Mouse (Mus musculus) lung, postnatal 25 days (tissue): Measurements from ENCODE around the gene Tap1.
"Not testable (repeated sequence)": the region's sequence is repeated elsewhere in the genome, so short reads cannot be mapped to it uniquely, and the experiment has no call there.

ENCODE experiments used
- DNase-seq: peaks from one replicate; pipeline ENCODE4 v3.0.0; 2022; ENCODE audit warnings: low spot score

Gene Tap1

GRCm38 (mm10) chr17:34187261-34187916 lies at the start of gene Tap1, which contains the start of gene Psmb9:
Tap1 (plus strand) TSS chr17:34187553.
Psmb9 (minus strand) TSS chr17:34187764.
- peak; percentile 98 for DNase-seq

DNA sequence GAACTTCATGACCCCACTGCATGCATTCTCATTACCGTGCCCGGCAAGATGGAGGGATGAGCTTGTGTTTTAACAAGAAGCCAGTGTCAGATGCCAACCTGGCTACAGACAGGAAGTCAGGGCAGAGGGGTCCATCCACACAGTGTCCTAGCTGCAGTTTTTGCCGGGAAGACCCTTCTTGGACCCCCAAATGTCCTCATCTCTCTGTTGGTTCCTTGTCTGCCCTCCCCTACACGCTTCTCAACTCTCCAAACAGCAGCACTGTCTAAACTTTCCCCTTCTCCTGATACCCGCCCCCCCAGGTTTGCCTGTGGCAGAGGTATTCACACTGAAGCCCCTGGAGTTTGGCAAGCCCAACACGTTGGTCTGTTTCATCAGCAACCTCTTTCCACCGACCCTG lies 49.8 kb upstream of the Tap1 start:
- no peak for DNase-seq

- DNase-seq = no peak
Observed at GRCm38 (mm10) chr17:34138655-34139054, 48.7 kb upstream of the Tap1 start.

DNA sequence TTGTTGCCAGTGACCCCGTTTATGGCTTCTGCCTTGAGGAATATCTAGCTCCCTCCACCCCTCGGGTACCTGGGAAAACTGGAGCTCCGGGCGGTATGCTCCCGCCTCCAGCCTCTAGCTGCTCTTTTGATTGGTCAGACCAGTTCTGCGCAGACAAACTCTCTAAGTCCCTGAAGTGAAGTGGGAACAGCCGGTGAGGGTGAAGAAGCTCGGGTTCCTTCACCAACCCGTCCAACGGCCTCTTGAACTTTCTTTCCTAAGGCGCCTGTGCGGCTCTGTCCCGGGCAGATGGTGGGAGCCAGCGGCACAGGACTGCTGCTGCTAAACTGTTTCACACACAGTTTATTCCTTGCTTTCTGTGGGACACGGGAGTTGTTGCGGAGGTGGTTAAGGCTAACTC lies 47.9 kb upstream of the Tap1 start:
- peak; percentile 79 for DNase-seq

- DNase-seq = no peak
Observed at GRCm38 (mm10) chr17:34140240-34140639, 47.1 kb upstream of the Tap1 start.

GRCm38 (mm10) chr17:34141448-34141847 lies 45.9 kb upstream of the Tap1 start:
- DNase-seq = no peak

DNA sequence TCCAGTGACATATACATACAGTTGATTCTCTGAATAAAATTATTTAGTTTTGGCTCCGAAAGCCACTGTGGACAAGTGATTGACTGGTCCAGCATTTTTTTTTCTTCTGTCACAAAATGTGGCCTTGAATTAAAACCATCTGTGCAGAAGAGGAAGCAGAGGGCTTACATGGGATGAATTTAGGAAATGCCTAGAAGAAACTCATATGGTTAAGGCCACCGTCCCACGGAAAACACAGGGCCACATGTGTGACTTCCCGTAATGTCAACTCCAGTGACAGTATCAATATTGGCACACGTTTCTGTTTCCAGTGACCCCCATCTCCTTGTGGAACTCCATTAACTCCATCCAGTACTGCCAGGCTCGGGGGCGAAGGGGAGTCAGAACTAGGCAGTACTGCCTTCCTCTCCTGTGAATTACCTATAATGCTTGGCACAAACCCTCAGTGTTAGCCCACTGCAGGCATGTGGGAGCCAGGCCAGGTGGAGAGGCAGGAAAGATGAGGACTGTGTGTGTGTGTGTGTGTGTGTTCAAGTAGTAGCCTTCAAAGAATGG lies 44.8 kb upstream of the Tap1 start:
- no peak for DNase-seq

GRCm38 (mm10) chr17:34143033-34143432 lies 44.3 kb upstream of the Tap1 start, which contains the start of gene H2-DMb2:
H2-DMb2 (plus strand) TSS chr17:34143307.
- peak; percentile 88 for DNase-seq

DNA sequence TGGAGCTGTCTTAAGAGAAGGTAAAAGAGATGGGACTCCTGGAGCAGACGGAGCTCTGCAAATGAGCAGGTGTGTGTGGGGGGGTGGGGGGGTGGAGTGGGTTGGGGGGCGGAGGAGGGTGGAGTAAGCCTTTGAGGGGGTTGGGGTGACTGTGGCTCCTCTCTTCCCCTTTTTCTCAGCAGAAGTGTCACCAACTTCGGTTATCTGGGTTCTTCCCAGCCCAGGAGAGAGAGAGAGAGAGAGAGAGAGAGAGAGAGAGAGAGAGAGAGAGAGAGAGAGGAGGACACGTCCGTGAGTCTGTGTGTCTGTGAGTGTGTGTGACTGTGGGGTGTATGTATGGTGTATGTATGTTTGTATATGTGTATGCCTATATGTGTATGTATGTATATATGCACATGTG lies 43.9 kb upstream of the Tap1 start:
- DNase-seq = no peak

DNA sequence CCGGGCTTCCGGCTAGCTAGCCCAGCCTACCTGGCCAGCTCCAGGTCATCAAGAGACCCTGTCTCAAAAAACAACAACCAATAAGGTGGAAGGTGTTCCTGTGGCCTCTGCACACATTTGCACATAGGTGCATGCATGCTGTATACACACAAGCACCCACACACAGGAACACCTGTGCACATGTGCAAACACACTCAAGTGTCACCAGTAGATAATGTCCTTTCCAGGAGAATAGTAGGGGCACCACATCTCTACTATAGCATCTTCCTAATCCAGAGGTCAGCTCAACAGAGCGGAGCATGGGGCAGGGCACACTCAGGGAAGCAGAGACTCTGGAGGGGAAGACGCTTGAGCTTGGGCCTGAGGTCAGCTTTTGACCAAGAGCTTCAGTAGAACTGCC lies 43.1 kb upstream of the Tap1 start:
- not testable (repeated sequence) for DNase-seq

GRCm38 (mm10) chr17:34144960-34145371 lies 42.4 kb upstream of the Tap1 start:
- peak; percentile 65 for DNase-seq

DNA sequence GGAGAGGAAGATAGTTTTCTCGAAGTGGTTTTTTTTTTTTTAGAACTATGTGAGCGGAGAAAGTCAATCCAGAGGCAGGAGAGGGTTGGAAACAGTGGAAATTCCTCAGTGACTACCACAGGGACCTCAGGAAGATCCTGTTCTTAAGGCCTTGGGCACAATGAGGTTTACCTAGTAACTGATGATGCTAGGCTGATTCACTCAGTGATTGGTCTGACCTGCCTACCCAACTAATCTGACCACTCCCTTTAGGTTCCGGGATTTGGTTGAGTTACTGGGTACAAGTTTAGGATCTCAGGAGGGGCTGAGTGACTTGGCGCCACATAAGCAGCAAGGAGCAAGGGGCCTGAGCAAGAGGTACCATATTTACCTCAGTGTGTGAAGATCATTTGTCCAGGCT lies 34.4 kb upstream of the Tap1 start, which contains the start of gene H2-DMb1:
Gene H2-DMb1, plus strand, starts transcription at position 150 of the 400 bp plus-strand sequence.
- peak; percentile 88 for DNase-seq

DNA sequence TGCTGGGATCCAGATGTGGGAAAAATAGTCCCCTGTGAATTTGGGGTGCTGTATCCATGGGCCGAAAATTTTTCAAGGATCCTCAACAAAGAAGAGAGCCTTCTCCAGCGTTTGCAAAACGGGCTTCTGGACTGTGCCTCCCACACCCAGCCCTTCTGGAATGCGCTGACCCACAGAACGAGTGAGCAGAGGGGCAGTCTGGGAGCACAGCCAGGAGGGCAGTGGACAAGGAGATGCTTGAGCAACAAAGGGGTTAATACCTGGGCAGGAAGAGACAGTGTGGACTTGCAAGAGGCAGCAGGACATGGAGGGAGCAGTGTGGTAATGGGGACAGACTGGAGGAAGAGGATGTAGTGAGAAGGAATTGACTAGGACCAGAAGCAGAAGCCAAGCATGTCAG lies 31.8 kb upstream of the Tap1 start:
- no peak for DNase-seq

DNA sequence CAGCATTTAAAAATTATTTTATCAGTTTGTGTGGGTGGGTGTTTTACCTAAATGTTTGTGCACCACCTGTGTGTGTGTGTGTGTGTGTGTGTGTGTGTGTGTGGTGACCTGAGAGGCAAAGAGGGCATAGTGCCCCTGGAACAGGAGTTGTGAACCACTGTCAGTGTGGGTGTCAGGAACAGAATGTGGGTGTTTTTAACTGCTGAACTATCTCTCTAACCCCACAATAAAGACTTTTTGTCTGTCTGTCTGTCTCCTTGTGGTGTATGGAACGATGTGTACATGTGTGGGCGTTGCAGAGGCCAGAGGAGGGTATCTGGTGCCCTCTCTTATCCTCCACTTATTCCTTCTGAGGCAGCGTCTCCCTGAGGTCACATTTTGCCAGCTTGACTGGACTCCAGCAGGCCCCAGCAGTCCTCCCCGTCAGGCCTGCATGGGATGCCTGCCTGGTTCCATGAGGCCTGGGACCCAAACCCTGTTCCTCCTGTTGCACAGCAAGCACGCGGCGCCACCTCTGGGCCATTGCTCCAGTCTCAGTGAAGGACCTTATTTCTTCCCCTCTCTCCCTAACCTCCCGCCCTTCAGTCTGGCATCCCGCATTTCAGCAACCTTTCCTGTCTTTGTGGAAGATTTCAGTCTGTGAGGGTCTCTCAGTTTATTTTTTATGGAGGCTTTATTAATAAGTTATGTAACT lies 23.0 kb upstream of the Tap1 start:
- DNase-seq = peak; percentile 18

- DNase-seq = peak; percentile 14
Observed at GRCm38 (mm10) chr17:34165033-34165730, 22.2 kb upstream of the Tap1 start.

- peak; percentile 69 for DNase-seq
Observed at GRCm38 (mm10) chr17:34169279-34169678, 18.1 kb upstream of the Tap1 start.

DNA sequence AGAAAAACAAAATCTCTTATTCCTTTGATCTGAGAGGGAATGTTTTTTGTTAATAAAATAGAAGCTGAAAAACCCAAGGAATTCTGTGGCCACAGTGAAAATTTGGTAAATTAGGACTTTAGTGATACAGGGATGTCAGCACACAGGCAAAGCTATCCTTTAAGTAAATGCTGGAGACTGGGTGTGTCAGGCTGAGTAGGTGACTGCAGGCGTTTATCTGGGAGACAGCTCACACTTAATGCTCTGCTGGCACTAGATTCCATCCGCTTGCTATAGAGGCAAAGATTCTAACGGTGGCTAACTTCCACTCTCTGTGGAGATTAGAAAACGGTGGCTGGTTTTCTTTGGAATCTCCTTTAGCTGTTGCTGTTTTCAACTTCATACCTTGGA lies 16.9 kb upstream of the Tap1 start:
- no peak for DNase-seq

GRCm38 (mm10) chr17:34170877-34171498 lies 16.4 kb upstream of the Tap1 start:
- peak; percentile 86 for DNase-seq

DNA sequence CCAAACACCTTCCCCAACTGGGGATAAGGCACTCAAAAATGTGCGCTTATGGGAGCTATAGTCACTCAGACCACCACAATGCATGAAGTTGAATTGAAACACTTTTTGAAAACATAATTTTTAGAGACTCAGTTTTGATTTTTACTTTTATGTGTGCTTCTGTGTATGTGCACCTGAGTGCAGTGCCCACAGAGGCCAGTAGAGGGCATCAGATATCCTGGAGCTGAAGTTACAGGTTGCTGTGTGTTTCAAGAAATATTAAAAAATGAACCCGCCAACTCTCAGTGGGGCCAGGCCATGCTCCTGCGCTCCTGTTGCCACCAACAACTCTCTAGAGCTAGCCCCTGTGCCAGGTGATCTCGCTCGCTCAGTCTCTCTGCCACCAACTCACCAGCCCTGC lies 14.8 kb upstream of the Tap1 start:
- no peak for DNase-seq

DNA sequence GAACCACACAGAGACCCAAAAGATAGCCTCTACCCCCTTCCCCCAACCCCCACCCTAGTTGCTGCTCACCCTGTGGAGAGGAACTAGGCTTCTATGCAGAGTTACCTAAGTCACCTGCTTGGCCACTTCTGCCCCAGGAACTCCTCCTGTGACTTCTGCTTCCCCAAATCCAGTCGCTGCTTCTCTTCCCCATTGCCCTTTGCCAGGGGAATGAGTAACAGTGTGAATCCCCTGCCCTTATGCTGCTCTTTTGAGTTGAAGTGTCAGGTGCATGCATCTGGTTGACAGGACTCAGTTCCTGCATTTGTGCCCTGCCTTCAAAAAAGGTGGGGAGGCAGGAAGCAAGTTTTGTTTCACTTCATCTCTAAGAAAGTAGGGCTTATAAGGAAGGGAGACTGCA lies 13.3 kb upstream of the Tap1 start:
- DNase-seq = no peak

DNA sequence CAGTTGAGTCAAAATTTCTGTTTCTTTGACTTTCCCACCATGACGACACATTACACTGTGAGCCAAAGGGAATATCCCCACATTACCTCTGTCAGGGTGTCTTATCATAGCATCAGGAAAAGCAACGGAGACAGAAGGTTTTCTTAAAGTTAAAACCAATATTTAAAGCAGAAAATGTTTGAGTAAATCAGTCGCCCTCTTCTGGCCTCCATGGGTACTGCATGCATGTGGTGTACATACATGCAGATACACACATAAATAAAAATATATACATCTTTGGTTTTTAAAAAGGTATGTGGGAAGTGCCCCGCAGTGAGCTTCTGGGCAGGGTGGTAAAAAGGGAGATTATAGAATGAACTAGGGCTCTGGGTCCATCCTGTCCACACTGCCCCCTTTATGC lies 10.2 kb upstream of the Tap1 start:
- DNase-seq = no peak

- no peak for DNase-seq
Observed at GRCm38 (mm10) chr17:34179019-34179418, 8.3 kb upstream of the Tap1 start.
